15 mouse cellular contexts compared by ENCODE assay signal in the genomic region with DNA sequence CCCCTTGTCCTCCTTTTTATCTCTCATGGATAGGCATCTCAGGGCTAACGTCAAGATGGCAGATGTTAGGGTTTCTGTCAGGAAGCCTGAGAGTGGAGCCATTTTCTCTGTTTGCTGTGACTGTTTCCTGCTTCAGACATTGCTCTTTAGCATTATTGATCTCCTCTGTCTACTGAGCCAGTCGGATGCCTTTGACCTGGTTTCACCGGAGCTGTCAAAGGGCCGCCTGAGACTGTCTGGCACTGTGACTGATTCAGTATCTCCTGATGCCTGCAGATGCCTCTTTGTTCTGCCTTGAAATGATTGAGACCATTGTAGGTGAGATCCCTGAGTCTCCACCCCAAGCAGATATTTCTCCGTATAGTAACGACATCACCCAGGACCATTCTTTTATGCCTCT.
"Had no signal": no experiment of that assay in that cellular context is flagged by ENCODE, and none has a peak within 500 bp of the region (broad histone marks: within the 10 kb centered on the region; RNA-seq: fewer than 3 reads in every experiment).

No protein-coding gene starts in this region.

- DNase-seq: kidney, adult 8-10 months; kidney, postnatal 25 days; lung, adult 2 months; lung, postnatal 4 days; right cerebral cortex, postnatal 14 days; thymus, adult 2 months; thymus, postnatal 25 days had no signal

- H3K9me3 ChIP-seq: liver, embryonic 15.5 days; megakaryocyte, embryonic 14.5 days; stomach, embryonic 15.5 days had no signal

- H3K4me2 ChIP-seq: liver, embryonic 11.5 days; liver, embryonic 15.5 days; stomach, embryonic 15.5 days had no signal

- H3K4me3 ChIP-seq: left cerebral cortex, adult 2 months; liver, embryonic 15.5 days; megakaryocyte, embryonic 14.5 days; stomach, embryonic 15.5 days had no signal

- H3K27me3 ChIP-seq: liver, embryonic 15.5 days; megakaryocyte, embryonic 14.5 days; stomach, embryonic 15.5 days had no signal

- ATAC-seq: inflammation-experienced regulatory T-cells, adult 6 months; intestine, postnatal 0 days; lung, postnatal 0 days had no signal

- H3K27ac ChIP-seq: left cerebral cortex, adult 2 months; liver, embryonic 15.5 days; stomach, embryonic 15.5 days had no signal

- H3K36me3 ChIP-seq: liver, embryonic 15.5 days; stomach, embryonic 15.5 days had no signal

- H3K4me1 ChIP-seq: liver, embryonic 15.5 days; megakaryocyte, embryonic 14.5 days; stomach, embryonic 15.5 days had no signal

- H3K9ac ChIP-seq: liver, embryonic 15.5 days; stomach, embryonic 15.5 days had no signal
